Mouse (Mus musculus) limb, embryonic 13.5 days (tissue): Measurements from ENCODE around the gene Myt1l. TPM values are rescaled to one million over a fixed set of nuclear protein-coding genes. Genes with fewer than 3 reads are reported as not detected.

Experiments
- ATAC-seq: fragments of 200-750 bp; cut with Nextera tagmentation; 2 replicates; pipeline ENCODE4 v1.8.0; 2017; ENCODE audit warnings: low read depth, moderate number of reproducible peaks, moderate TSS enrichment; ENCODE audit not compliant: low FRiP score
- H3K27ac ChIP-seq: fragments of 300-500 bp; sonication (generic); 2 replicates; pipeline ENCODE4 v1.5.1; 2015; ENCODE audit warnings: inconsistent platforms, mild to moderate bottlenecking, moderate library complexity
- H3K27me3 ChIP-seq: fragments of 300-500 bp; sonication (generic); 2 replicates; pipeline ENCODE4 v1.6.1; 2015; ENCODE audit warnings: mild to moderate bottlenecking, inconsistent platforms
- H3K36me3 ChIP-seq: fragments of 300-500 bp; sonication (generic); 2 replicates; pipeline ENCODE4 v1.6.1; 2015; ENCODE audit warnings: inconsistent platforms, mild to moderate bottlenecking, moderate library complexity
- H3K4me1 ChIP-seq: fragments of 300-500 bp; sonication (generic); 2 replicates; pipeline ENCODE4 v1.6.1; 2015; ENCODE audit warnings: inconsistent platforms
- H3K4me2 ChIP-seq: fragments of 300-500 bp; sonication (generic); replicated peaks from 2 replicates; pipeline ENCODE4 v1.6.1; 2015; ENCODE audit warnings: inconsistent platforms, mild to moderate bottlenecking, moderate library complexity
- H3K4me3 ChIP-seq: fragments of 300-500 bp; sonication (generic); 2 replicates; pipeline ENCODE4 v1.5.1; 2015; ENCODE audit warnings: moderate library complexity, mild to moderate bottlenecking, inconsistent platforms
- H3K9ac ChIP-seq: fragments of 300-500 bp; sonication (generic); 2 replicates; pipeline ENCODE4 v1.6.1; 2015; ENCODE audit warnings: mild to moderate bottlenecking, inconsistent platforms
- H3K9me3 ChIP-seq: fragments of 300-500 bp; sonication (generic); 2 replicates; pipeline ENCODE4 v1.6.1; 2016; ENCODE audit warnings: inconsistent platforms
- WGBS: fragments of 180-500 bp; shearing (Covaris S2); methylation state at CpG from one replicate; pipeline ENCODE4 v1.1.7; 2015; 5-methylcytosine and 5-hydroxymethylcytosine counted together
- polyA plus RNA-seq: library from polyadenylated mRNA; unstranded; fragments of >200 nt; fragmentation: Nextera tagmentation; extraction: Ambion mirVana; gene quantifications from 2 replicates; pipeline ENCODE4 v1.2.1, GENCODE M21; 2015

Gene Myt1l
- polyA plus RNA-seq, 1 experiment from 2014 or later: 0.14 TPM

DNA sequence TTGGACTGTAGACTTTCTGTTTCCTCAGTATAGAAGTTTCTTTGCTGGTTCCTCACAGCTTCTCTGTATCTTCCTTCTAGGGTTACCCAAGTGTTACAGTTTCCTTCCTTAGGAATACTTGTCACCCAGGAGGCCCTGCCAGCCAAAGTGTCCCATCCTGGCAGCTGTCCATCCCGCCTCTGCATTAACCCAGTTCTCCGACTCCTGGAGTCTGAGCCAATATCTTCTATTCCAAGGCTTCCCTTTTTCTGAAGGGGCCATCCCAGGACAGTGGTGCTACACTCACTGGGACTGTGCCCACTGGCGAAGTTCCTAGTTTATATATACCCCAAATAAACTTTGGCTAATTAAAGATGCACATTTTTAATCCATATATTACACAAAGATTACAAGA, 227.7 kb downstream of the Myt1l start:
- no peak for ATAC-seq
- Histone ChIP-seq H3K4me3 (no peak overlapping the region), H3K27me3 (no peaks in the 10 kb centered on the region), H3K9ac (no peak overlapping the region), H3K4me2 (no peak overlapping the region), H3K27ac (no peak overlapping the region), H3K4me1 (0 out of 2 replicates have a peak, but pooled peaks cover 2% of the 10 kb centered on the region), H3K36me3 (no peaks in the 10 kb centered on the region), H3K9me3 (no peaks in the 10 kb centered on the region)
- 82% methylated on average over 3 of the region's 3 CpGs for WGBS

DNA sequence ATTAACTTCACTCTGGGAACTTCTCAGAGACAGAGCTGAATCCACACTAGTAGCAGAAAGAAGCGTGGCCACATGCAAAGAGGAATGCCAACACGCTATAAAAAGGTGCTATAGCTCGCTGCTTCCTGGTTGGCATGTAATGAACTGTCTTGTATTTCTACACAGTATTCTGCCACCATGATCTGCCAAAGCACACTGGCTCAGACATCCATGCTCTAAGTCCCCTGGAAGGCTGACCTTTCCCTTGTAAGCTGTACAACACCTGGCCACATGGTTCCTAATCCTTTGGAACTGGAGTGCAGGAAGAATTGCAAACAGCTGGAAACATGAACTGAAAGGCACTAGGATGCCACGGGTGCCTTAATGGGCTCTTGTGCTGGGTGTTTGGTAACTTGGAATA, 232.4 kb downstream of the Myt1l start:
- Histone ChIP-seq H3K9me3 (no peaks in the 10 kb centered on the region), H3K9ac (no peak overlapping the region), H3K27ac (no peak overlapping the region), H3K4me3 (no peak overlapping the region), H3K4me2 (no peak overlapping the region), H3K4me1 (0 out of 2 replicates have a peak, but pooled peaks cover 2% of the 10 kb centered on the region), H3K36me3 (no peaks in the 10 kb centered on the region), H3K27me3 (no peaks in the 10 kb centered on the region)
- ATAC-seq: no peak
- 53% methylated on average over 4 of the region's 4 CpGs for WGBS

DNA sequence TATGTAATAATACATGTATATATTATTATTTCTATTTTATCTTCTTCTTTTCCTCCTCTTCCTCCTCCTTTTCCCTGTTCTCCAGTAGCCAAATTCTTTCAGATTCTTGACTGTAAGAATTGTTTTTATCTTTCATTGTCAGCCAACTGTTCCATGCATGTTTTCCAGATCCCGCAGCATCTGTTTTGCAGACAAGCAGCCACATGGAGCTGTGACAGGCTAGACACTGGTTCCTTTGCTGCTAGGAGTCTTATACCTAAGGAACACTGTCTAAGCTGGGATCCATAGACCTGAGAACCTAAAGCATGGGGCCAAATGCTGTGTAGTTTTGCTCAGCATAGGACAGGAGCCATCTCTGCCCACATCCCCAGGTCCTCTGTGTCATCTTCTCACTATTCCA, 238.0 kb downstream of the Myt1l start:
- Histone ChIP-seq H3K9ac (no peak overlapping the region), H3K9me3 (no peaks in the 10 kb centered on the region), H3K4me2 (no peak overlapping the region), H3K27me3 (no peaks in the 10 kb centered on the region), H3K36me3 (no peaks in the 10 kb centered on the region), H3K4me1 (no peaks in the 10 kb centered on the region), H3K27ac (no peak overlapping the region), H3K4me3 (no peak overlapping the region)
- ATAC-seq: no peak
- 85% methylated on average over 1 of the region's 1 CpGs for WGBS

DNA sequence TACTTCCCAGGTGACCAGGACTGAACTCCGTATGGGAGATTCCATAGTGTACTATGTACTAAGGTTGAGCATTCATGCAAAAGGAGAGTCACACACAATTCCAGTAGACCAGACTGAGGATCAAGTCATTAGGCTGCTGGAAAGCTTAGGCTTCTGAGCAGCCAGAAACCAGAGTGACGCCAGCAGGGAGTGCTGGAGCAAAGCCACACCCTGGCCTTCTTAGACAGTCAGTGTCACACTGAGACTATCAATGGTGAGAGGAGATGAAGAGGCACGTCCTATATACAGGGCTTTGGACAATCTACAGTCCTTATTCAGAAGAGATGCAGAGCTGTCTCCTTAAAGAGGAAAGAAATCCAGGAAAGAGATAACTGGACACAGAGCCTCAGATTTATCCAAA, 243.6 kb downstream of the Myt1l start:
- no peak for ATAC-seq
- 78% methylated on average over 3 of the region's 3 CpGs for WGBS
- no peak overlapping the region for H3K4me2 ChIP-seq

DNA sequence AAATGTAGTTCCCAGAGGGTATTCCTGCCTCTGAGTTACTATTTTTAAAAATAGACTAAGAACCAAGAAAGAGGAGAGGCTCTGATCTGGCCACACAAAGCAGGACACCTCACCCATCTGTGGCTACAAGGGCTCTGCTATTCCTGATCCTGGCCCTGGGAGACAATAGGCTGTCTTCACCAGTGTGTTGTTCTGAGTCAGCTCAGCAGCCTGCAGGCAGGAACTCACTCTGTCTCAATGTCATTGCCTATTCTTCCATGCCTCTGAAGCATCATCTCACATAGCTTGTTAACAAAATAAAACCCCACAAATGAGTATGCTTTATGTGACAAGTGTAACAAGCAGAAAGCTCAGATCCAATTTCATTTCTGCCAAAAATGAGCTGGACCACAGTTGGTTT, 244.2 kb downstream of the Myt1l start:
- Histone ChIP-seq H3K9ac (no peak overlapping the region), H3K4me3 (no peak overlapping the region), H3K4me2 (no peak overlapping the region), H3K9me3 (no peaks in the 10 kb centered on the region), H3K36me3 (no peaks in the 10 kb centered on the region), H3K27ac (no peak overlapping the region), H3K4me1 (no peaks in the 10 kb centered on the region), H3K27me3 (no peaks in the 10 kb centered on the region)
- ATAC-seq: no peak

More for the DNA sequence above, 243.6 kb downstream of the Myt1l start:
- no peaks in the 10 kb centered on the region for H3K36me3 ChIP-seq
- no peaks in the 10 kb centered on the region for H3K9me3 ChIP-seq
- H3K27ac ChIP-seq: no peak overlapping the region
- H3K9ac ChIP-seq: no peak overlapping the region
- H3K4me3 ChIP-seq: no peak overlapping the region
- H3K27me3 ChIP-seq: no peaks in the 10 kb centered on the region
- H3K4me1 ChIP-seq: no peaks in the 10 kb centered on the region

DNA sequence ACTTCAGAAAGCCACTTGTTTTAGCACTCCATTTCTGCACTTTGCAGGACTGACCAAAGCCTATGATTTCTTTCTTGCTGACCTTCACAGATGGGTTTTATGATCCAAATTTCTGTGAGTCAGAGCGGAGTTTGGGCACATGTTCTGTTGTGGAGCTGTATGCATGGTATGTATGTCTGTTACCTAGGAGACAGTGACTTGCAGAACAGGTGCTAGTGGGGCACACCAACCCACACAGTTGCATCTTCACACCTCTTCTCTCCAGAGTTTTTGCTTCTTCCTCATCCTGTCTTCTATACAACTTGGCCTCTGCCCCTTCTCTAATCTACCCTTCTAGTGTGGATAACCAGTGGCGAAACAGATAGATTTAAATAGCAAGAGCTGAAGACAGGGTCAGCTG, 250.7 kb downstream of the Myt1l start:
- no peak overlapping the region for H3K9ac ChIP-seq
- H3K27ac ChIP-seq: no peak overlapping the region
- H3K27me3 ChIP-seq: no peaks in the 10 kb centered on the region
- H3K4me2 ChIP-seq: no peak overlapping the region
- no peak overlapping the region for H3K4me3 ChIP-seq
- no peaks in the 10 kb centered on the region for H3K4me1 ChIP-seq
- WGBS: 81% methylated on average over 2 of the region's 2 CpGs
- ATAC-seq: no peak
- no peaks in the 10 kb centered on the region for H3K36me3 ChIP-seq
- H3K9me3 ChIP-seq: no peaks in the 10 kb centered on the region

DNA sequence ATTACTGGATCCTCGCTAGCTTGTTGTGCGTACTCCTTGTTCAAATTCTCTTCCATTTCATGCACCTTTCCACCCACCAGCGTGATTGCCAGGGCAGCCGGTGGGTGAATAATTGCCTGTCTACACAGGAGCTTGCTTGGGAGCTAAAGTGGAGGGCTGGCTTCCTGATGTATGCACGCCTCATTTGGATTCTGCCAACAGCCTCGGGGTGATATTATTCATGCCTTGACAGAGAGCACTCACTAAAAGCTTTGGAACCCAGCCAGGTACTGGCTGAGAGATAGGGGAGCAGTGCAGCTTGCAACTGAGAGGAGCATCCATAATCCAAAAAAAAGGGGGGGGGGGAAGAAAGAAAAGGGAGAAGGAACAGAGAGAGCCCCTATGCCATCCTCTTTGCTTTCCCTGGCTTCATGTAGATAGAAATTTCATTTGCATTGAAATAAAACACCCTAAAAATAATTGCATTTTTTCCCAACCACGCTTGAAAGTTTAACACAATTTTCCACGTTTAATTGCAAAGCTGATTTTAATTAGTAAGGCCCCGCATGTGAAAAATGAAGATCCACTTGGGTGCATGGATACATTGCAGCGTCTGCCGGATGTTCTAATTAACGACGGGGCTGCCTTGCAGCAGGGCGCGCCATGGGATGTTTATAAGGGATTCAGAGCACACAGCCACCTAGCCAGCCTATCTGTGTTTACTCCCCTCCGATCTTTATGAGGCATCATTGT, 261.3 kb downstream of the Myt1l start:
- peak overlapping the region; percentile 39 for H3K4me2 ChIP-seq
- H3K27ac ChIP-seq: no peak overlapping the region

DNA sequence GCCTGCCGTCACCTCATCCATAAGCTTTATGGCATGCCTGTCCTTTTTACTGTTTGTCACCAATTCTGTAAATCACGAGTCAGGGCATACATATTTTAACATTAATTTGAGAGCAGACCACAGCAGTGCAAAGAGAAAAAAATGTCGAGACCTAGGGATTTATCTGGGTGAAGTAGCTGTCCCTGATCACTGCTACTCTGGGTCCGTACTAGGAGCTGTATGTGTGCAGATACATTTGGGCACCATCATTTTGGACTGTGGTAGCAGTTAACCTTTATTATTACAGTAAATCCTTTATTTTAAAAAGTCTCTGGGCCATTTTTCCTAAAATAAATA, 261.8 kb downstream of the Myt1l start:
- peaks cover 5% of the 10 kb centered on the region; the same call in 1 of the 2 replicates for H3K27me3 ChIP-seq
- H3K9ac ChIP-seq: no peak overlapping the region
- H3K4me2 ChIP-seq: peak overlapping the region; percentile 39
- no peak for ATAC-seq
- H3K36me3 ChIP-seq: no peaks in the 10 kb centered on the region
- no peaks in the 10 kb centered on the region for H3K9me3 ChIP-seq
- peaks cover 9% of the 10 kb centered on the region for H3K4me1 ChIP-seq
- no peak overlapping the region for H3K27ac ChIP-seq
- no peak overlapping the region for H3K4me3 ChIP-seq
- 16% methylated on average over 4 of the region's 4 CpGs for WGBS

More for the DNA sequence above, 261.3 kb downstream of the Myt1l start:
- peaks cover 5% of the 10 kb centered on the region; the same call in 1 of the 2 replicates for H3K27me3 ChIP-seq
- WGBS: 11% methylated on average over 16 of the region's 16 CpGs
- H3K9ac ChIP-seq: no peak overlapping the region
- H3K4me1 ChIP-seq: peaks cover 9% of the 10 kb centered on the region
- no peak overlapping the region for H3K4me3 ChIP-seq
- no peak for ATAC-seq
- H3K36me3 ChIP-seq: no peaks in the 10 kb centered on the region
- H3K9me3 ChIP-seq: no peaks in the 10 kb centered on the region

DNA sequence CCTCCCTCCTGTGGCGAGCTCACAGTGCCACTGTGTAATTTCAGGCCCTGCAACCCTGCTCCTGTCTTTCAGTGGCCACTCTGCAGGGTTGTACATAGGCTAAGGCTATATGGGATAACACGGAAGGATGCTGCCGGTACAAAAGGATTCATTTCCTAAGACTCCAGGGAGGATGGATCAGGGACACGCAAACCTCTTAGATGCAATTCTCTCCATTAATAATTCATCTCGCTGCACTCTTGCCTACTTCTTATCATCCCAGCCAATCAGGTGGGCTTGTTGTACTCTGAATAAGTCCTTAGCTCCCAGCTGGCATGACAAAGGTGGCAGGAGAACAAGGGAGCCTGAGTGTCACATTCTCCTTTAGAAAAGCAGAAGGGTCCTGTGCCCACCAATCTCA, 264.8 kb downstream of the Myt1l start:
- ATAC-seq: no peak
- no peak overlapping the region for H3K27ac ChIP-seq
- H3K4me2 ChIP-seq: no peak overlapping the region
- H3K9me3 ChIP-seq: no peaks in the 10 kb centered on the region
- no peaks in the 10 kb centered on the region for H3K36me3 ChIP-seq
- H3K9ac ChIP-seq: no peak overlapping the region
- 86% methylated on average over 5 of the region's 5 CpGs for WGBS
- H3K27me3 ChIP-seq: peaks cover 5% of the 10 kb centered on the region; the same call in 1 of the 2 replicates
- H3K4me3 ChIP-seq: no peak overlapping the region
- H3K4me1 ChIP-seq: peaks cover 9% of the 10 kb centered on the region

DNA sequence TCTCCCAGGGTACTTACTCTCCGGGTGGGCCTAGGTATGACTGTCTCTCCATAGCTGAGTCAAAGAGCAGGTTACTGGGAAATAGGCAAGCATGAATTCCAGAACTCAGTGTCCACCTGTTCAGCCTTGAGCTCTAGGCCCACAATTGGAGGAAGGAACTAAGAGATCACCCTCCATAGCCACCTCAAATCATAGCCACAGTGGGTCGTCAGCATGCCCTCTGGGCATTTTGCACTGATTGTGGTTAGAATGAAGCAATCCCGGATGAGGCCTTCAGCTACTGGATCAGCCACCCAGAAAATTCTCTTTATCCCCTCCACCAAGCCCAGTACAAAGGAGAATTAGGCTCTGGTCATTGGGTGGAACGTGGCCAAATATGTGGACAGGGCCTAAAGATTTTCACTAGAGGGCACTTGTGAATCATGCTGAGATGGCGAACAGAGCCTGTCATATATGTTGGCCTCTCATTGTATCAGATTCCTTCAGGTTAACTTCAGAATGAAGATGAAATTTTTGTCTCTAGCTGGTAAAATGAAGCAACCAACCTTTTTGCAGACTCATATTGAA, 267.0 kb downstream of the Myt1l start:
- ATAC-seq: no peak
- Histone ChIP-seq H3K4me1 (no peaks in the 10 kb centered on the region), H3K27ac (no peak overlapping the region), H3K9ac (no peak overlapping the region), H3K36me3 (no peaks in the 10 kb centered on the region), H3K27me3 (peaks cover 5% of the 10 kb centered on the region; the same call in 1 of the 2 replicates), H3K9me3 (no peaks in the 10 kb centered on the region), H3K4me2 (no peak overlapping the region), H3K4me3 (no peak overlapping the region)
- 73% methylated on average over 5 of the region's 5 CpGs for WGBS

DNA sequence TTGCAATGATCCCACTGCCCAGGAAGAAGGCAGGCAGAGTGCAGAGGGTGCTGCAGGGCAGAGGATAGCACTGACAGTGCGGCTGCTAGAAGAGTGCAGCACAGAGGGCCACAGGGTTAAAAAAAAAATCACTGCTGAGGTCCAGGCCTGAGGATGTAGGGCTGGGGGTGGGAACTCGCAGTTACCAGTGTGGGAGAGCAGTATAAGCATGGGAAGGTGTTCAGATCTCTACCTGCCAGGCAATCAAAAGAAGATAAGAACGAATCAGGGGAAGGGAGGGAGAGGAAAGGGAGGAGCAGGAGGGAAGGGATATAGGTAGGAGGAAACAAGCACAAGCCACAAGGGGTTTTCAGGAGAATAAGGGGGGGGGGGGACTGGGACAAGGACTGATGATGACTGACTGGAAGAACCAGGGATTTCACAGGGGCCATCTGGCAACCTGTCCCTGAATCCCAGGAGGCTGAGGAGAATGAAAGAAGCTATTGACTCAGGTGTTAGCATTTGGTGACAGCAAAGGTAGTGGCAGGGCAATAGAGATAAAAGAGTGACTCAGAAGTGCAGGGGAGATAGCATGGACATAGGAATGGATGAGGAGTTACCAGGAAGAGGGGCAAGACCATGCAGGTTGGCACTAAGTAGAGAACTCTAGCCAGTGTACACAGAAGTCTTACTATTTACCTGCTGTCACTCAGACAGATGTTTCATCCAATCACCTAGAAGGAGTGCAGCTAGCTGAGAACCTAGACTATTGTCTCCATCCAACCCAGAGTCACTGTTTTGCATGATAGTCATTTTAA, 270.6 kb downstream of the Myt1l start:
- H3K36me3 ChIP-seq: no peaks in the 10 kb centered on the region
- 58% methylated on average over 3 of the region's 3 CpGs for WGBS
- peaks cover 4% of the 10 kb centered on the region for H3K27me3 ChIP-seq
- no peak overlapping the region for H3K9ac ChIP-seq
- ATAC-seq: no peak
- no peak overlapping the region for H3K27ac ChIP-seq
- no peaks in the 10 kb centered on the region for H3K9me3 ChIP-seq
- H3K4me3 ChIP-seq: no peak overlapping the region
- H3K4me2 ChIP-seq: no peak overlapping the region
- H3K4me1 ChIP-seq: no peaks in the 10 kb centered on the region

DNA sequence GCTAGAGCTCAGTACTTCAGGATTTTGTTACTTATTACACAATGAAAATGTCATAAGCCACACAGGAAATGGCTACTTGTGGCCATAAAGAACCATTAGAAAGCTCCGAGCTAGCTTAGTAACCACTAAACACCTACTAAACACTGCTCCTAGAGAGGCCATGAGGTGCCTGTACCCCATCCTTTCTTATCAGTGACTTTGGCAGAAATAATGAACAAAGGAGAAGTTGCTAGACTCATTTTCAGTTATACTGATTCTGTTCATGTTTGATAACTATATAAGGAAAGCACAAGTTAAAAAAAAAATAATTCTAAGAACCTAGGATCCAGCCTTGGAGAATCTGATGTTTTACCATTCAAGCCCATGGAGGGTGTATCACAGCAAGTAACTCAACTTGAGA, 278.2 kb downstream of the Myt1l start:
- 14% methylated on average over 1 of the region's 1 CpGs for WGBS
- H3K27ac ChIP-seq: no peak overlapping the region
- H3K4me1 ChIP-seq: no peaks in the 10 kb centered on the region
- H3K4me2 ChIP-seq: no peak overlapping the region
- H3K27me3 ChIP-seq: peaks cover 7% of the 10 kb centered on the region
- no peaks in the 10 kb centered on the region for H3K36me3 ChIP-seq
- no peak overlapping the region for H3K4me3 ChIP-seq
- H3K9ac ChIP-seq: no peak overlapping the region
- no peak for ATAC-seq
- no peaks in the 10 kb centered on the region for H3K9me3 ChIP-seq
